Mouse (Mus musculus) lung, postnatal 0 days (tissue): ENCODE data around the gene Nab2. TPM values are rescaled to one million over a fixed set of nuclear protein-coding genes. Genes with fewer than 3 reads are reported as not detected.

Experiments
- ATAC-seq: fragments of 200-750 bp; cut with Nextera tagmentation; 2 replicates; pipeline ENCODE4 v1.8.0; 2017; ENCODE audit warnings: moderate library complexity
- DNase-seq: peaks from one replicate; pipeline ENCODE4 v3.0.0-alpha.2; 2016; ENCODE audit warnings: low spot score
- H3K27ac ChIP-seq: fragments of 300-500 bp; sonication (generic); 2 replicates; pipeline ENCODE4 v1.5.1; 2014; ENCODE audit warnings: antibody characterized with exemption, mild to moderate bottlenecking, low read length, mixed read lengths
- H3K27me3 ChIP-seq: fragments of 300-500 bp; sonication (generic); replicated peaks from 2 replicates; pipeline ENCODE4 v1.6.1; 2014; ENCODE audit warnings: low read length, mixed read lengths; ENCODE audit not compliant: insufficient read depth
- H3K36me3 ChIP-seq: fragments of 300-500 bp; sonication (generic); 2 replicates; pipeline ENCODE4 v1.6.1; 2014; ENCODE audit warnings: low read length, mixed read lengths; ENCODE audit not compliant: insufficient read depth
- H3K4me1 ChIP-seq: fragments of 300-500 bp; sonication (generic); 2 replicates; pipeline ENCODE4 v1.6.1; 2014; ENCODE audit warnings: antibody characterized with exemption, low read depth, low read length, mixed read lengths; ENCODE audit not compliant: insufficient read depth
- H3K4me2 ChIP-seq: fragments of 300-500 bp; sonication (generic); replicated peaks from 2 replicates; pipeline ENCODE4 v1.6.1; 2014; ENCODE audit warnings: low read depth, mild to moderate bottlenecking, low read length, moderate library complexity, mixed read lengths
- H3K4me3 ChIP-seq: fragments of 300-500 bp; sonication (generic); 2 replicates; pipeline ENCODE4 v1.5.1; 2014; ENCODE audit warnings: low read depth, low read length
- H3K9ac ChIP-seq: fragments of 300-500 bp; sonication (generic); replicated peaks from 2 replicates; pipeline ENCODE4 v1.6.1; 2014; ENCODE audit warnings: low read depth, mild to moderate bottlenecking
- H3K9me3 ChIP-seq: fragments of 300-500 bp; sonication (generic); 2 replicates; pipeline ENCODE4 v1.6.1; 2016; ENCODE audit warnings: low read length, mixed read lengths
- CTCF ChIP-seq: IDR thresholded peaks from 2 replicates; pipeline ENCODE4 v1.5.1; 2016; ENCODE audit warnings: antibody characterized with exemption, mild to moderate bottlenecking
- EP300 ChIP-seq: IDR thresholded peaks from 2 replicates; pipeline ENCODE4 v1.6.1; 2016; ENCODE audit warnings: antibody characterized with exemption, mild to moderate bottlenecking, control low read depth
- WGBS: fragments of 180-500 bp; shearing (Covaris S2); extraction: QIAGEN DNeasy Blood & Tissue Kit; methylation state at CpG from one replicate; pipeline ENCODE4 v1.1.7; 2014; 5-methylcytosine and 5-hydroxymethylcytosine counted together
- polyA plus RNA-seq: library from polyadenylated mRNA; unstranded; fragments of >200 nt; fragmentation: Nextera tagmentation; extraction: Ambion mirVana; gene quantifications from 2 replicates; pipeline ENCODE4 v1.2.1, GENCODE M21; 2015

Gene Nab2
- polyA plus RNA-seq, result 7.7 and 8.4 TPM in 2 replicates

- H3K4me2 ChIP-seq, result peak within 1 kb of the TSS; percentile 85
- ATAC-seq (peak; percentile 68), DNase-seq (peak; percentile 95)
- H3K4me3 ChIP-seq, result peak within 1 kb of the TSS; percentile 70
- H3K27ac ChIP-seq, result peak within 1 kb of the TSS; percentile 99
- no peaks in the 10 kb centered on the region for H3K9me3 ChIP-seq
- H3K36me3 ChIP-seq, result 0 out of 2 replicates have a peak, but pooled peaks cover 5% of the 10 kb centered on the region
- TF ChIP-seq EP300, result peak; percentile 39
- peak; percentile 40 for TF ChIP-seq CTCF
- peak within 1 kb of the TSS; percentile 48 for H3K9ac ChIP-seq
- peaks cover 21% of the 10 kb centered on the region for H3K4me1 ChIP-seq
- H3K27me3 ChIP-seq, result no peaks in the 10 kb centered on the region
- WGBS, result 2% methylated on average over 39 of the region's 40 CpGs
Measured at GRCm38 (mm10) chr10:127668093-127669050, at the start of gene Nab2. Gene Nab2 (minus strand): TSS chr10:127668568.

GRCm38 (mm10) chr10:127712736-127713135 is 44.4 kb upstream of the Nab2 start:
- Histone ChIP-seq H3K4me3 (no peak overlapping the region), H3K9me3 (no peaks in the 10 kb centered on the region), H3K9ac (no peak overlapping the region), H3K27ac (no peak overlapping the region), H3K27me3 (no peaks in the 10 kb centered on the region), H3K36me3 (no peaks in the 10 kb centered on the region), H3K4me1 (no peaks in the 10 kb centered on the region), H3K4me2 (no peak overlapping the region)
- no peak for DNase-seq
- TF ChIP-seq EP300 (no peak), CTCF (no peak)
- WGBS, result 67% methylated on average over 6 of the region's 6 CpGs
- ATAC-seq, result no peak

GRCm38 (mm10) chr10:127710331-127710730 is 42.0 kb upstream of the Nab2 start:
- Histone ChIP-seq H3K27ac (no peak overlapping the region), H3K4me3 (no peak overlapping the region), H3K36me3 (no peaks in the 10 kb centered on the region), H3K4me1 (no peaks in the 10 kb centered on the region), H3K27me3 (no peaks in the 10 kb centered on the region), H3K4me2 (no peak overlapping the region), H3K9me3 (no peaks in the 10 kb centered on the region), H3K9ac (no peak overlapping the region)
- no peak for TF ChIP-seq EP300
- no peak for TF ChIP-seq CTCF
- ATAC-seq (no peak), DNase-seq (no peak)
- WGBS, result 70% methylated on average over 13 of the region's 13 CpGs

- H3K9me3 ChIP-seq, result no peaks in the 10 kb centered on the region
- no peaks in the 10 kb centered on the region for H3K27me3 ChIP-seq
- WGBS, result 84% methylated on average over 3 of the region's 3 CpGs
- no peaks in the 10 kb centered on the region for H3K4me1 ChIP-seq
- H3K27ac ChIP-seq, result no peak overlapping the region
- no peaks in the 10 kb centered on the region for H3K36me3 ChIP-seq
- ATAC-seq (no peak), DNase-seq (no peak)
- H3K9ac ChIP-seq, result no peak overlapping the region
- H3K4me2 ChIP-seq, result no peak overlapping the region
- no peak for TF ChIP-seq EP300
- H3K4me3 ChIP-seq, result no peak overlapping the region
Measured at GRCm38 (mm10) chr10:127708850-127709370, 40.5 kb upstream of the Nab2 start.

GRCm38 (mm10) chr10:127707721-127708120 is 39.4 kb upstream of the Nab2 start:
- 65% methylated on average over 7 of the region's 7 CpGs for WGBS
- no peak overlapping the region for H3K27ac ChIP-seq
- no peak overlapping the region for H3K4me3 ChIP-seq
- DNase-seq (no peak), ATAC-seq (no peak)
- H3K4me2 ChIP-seq, result no peak overlapping the region
- TF ChIP-seq EP300 (no peak), CTCF (no peak)
- no peaks in the 10 kb centered on the region for H3K36me3 ChIP-seq
- H3K9ac ChIP-seq, result no peak overlapping the region
- no peaks in the 10 kb centered on the region for H3K9me3 ChIP-seq
- H3K27me3 ChIP-seq, result no peaks in the 10 kb centered on the region
- no peaks in the 10 kb centered on the region for H3K4me1 ChIP-seq

GRCm38 (mm10) chr10:127705783-127706182 is 37.4 kb upstream of the Nab2 start:
- WGBS, result 88% methylated on average over 4 of the region's 4 CpGs
- H3K27ac ChIP-seq, result no peak overlapping the region
- no peak overlapping the region for H3K4me3 ChIP-seq
- H3K9ac ChIP-seq, result no peak overlapping the region
- TF ChIP-seq CTCF (no peak), EP300 (no peak)
- H3K27me3 ChIP-seq, result no peaks in the 10 kb centered on the region
- DNase-seq (no peak), ATAC-seq (no peak)
- H3K4me1 ChIP-seq, result no peaks in the 10 kb centered on the region
- H3K36me3 ChIP-seq, result no peaks in the 10 kb centered on the region
- no peak overlapping the region for H3K4me2 ChIP-seq
- H3K9me3 ChIP-seq, result no peaks in the 10 kb centered on the region
